Mouse (Mus musculus): ENCODE results near the gene Olfr353.

The Olfr353 gene

DNA sequence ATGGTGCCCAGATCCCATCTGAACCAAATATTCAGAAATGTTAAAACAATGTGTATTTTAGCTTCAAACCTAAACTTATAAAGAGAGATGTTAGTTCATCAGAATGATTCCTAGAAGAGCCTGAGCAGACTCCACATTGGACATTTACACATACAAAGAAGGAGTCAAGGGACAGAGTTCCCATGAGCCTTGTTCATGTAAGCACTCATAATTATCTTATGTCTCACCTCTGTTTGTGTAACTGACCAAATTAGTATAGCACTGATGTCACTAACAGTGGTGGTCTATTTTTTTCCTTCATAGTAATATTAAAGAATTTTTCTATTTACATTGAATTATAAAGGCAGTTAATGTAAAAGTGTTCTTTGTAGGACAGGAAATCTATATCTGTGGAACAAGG, at the start of gene Olfr353:
Gene Olfr353, minus strand, starts transcription at position 101 of the 400 bp plus-strand sequence.
- CTCF ChIA-PET = no interaction called here
- POLR2A ChIA-PET = no interaction called here

DNA sequence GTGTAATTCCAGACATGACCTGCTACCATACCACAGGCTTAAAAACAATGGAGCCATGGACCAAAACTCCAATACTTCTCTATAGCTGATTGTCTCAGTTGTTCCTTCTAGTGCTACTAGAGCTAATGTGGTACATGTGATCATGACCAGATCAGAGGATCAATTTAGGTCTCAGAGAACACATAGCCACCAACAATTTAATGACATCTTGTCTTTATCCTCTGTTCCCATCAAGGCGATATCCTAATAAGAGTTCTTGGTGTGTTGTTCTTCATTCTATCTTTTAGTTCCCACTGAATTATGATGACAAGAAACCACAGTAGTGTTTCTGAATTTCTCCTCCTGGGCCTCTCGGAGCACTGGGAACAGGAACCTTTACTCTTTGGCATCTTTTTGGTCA, 44.1 kb upstream of the Olfr353 start, which contains the start of gene Olfr356:
Gene Olfr356, plus strand, starts transcription at position 301 of the 400 bp plus-strand sequence.
- ChIA-PET POLR2A (no interaction called here), CTCF (no interaction called here)

DNA sequence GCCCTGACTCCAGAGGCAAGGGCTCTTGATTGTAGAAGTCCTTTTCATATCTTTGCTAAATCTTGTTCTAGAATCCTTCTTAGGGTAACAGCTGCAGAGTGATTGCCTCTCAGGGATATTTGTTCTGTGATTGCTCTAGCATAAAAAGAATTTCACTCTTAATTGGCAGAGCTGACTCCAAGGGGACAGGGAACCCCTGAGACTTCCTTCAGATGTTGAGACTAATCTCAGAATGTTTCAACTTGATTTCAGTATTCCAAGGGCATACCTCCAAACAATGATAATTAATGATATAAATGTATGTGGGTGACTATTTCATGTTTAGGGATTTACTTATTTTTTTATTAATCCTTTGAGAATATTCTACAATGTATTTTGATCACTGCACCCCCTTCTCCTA, 36.1 kb upstream of the Olfr353 start, which contains the start of gene Olfr355:
Gene Olfr355, minus strand, starts transcription at position 101 of the 400 bp plus-strand sequence.
- POLR2A ChIA-PET = no interaction called here
- CTCF ChIA-PET = no interaction called here

DNA sequence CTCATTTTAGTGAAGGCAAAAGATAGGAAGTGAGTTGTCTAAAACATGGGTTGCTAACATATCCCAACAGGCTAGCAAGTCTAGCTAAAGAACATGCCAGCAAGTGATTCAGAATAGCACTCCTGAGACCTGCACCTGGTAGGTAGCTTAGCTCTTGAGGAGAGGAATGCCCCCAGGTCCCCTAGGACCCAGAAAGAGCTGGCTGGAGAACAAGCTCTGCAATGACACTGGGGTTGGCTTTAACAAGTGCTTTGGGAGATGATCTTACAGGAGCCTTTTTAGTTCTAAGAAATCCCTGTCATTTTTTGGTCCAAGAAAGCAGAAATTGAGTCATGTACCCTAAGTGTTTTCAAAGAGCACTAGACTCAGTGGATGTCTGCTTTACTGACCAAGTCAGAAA, 12.6 kb upstream of the Olfr353 start, which contains the start of gene Olfr354:
Gene Olfr354, plus strand, starts transcription at position 301 of the 400 bp plus-strand sequence.
- CTCF ChIA-PET = no interaction called here
- POLR2A ChIA-PET = no interaction called here

DNA sequence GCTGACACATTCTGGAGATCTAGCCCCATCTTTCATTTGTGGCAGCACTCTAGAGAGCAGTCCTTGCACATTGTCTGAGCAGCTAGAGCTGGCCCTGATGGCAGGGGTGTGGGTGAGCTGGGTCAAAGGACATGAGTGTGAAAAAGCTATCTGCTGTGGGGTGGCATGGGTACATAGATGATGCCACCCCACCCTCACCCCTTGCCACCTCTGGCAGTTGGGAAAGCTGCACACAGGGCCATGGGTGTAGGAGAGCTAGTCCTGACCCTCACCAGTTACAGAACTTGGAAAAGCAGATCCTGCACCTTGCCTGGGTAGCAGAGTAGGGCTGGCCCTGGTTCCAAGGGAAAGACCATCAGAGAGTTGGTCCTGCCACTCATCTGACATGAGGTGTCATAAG, 4.4 kb upstream of the Olfr353 start:
- POLR2A ChIA-PET = no interaction called here
- CTCF ChIA-PET = no interaction called here

DNA sequence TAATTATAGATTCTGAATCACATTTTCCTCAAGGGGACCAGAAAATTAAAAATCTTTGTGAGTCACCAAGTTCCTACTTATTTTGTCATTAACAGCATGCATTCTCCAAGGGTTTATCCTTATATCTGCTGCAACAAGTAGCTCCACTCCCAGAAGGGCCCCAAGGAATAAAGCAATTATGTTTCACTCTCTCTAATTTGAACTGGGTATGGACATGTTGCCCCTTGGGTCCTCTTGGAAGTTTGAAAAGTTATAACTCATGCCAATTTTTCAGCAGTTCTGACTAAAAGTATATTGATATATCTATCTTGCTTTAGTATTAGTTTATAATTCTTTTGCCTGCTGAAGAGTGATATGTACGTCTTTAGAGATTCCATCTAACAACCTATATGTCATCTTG, 24.6 kb downstream of the Olfr353 start, which contains the start of gene Olfr352:
Gene Olfr352, plus strand, starts transcription at position 301 of the 400 bp plus-strand sequence.
- POLR2A ChIA-PET = no interaction called here

DNA sequence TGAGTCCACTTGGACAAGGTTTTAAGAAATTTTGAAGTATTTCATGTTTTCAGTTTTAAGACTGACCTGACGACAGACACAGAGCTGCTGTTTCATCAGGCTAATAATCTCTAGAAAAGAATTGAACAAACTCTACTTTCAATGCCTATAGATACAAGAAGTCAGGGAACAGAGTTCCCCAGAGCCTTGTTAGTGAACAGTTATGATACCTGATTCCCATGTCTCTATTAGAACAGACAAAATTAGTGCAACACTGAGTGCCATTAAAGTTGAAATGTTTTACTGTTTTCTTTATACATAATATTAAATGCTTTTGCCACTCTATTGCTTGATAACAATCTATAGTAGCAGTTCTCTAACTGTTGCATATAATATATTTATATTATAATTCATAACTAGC, 30.2 kb downstream of the Olfr353 start, which contains the start of gene Olfr351:
Gene Olfr351, minus strand, starts transcription at position 101 of the 400 bp plus-strand sequence.
- CTCF ChIA-PET = no interaction called here

More for the DNA sequence above, 24.6 kb downstream of the Olfr353 start, which contains the start of gene Olfr352:
- CTCF ChIA-PET = no interaction called here

DNA sequence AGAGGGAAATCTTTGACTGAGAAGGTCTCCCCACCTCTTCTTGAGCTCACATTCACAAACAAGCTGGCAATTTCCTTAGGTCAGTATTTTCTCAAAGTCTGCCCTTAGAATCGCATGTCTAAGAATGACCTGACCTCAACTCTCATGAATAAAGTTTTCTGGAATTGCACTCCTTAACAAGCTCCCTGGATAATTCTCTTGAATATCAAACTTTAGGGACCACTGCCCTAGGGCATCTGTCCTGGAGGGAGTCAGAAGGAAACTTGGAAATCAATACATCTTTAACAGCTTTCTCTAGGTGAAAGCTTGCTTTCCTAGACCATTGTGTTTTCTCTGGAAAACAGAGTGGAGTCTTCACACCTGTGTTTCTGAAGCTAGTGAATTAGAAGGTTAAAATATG, 46.7 kb downstream of the Olfr353 start, which contains the start of gene Olfr350:
Gene Olfr350, plus strand, starts transcription at position 301 of the 400 bp plus-strand sequence.
- ChIA-PET POLR2A (interaction anchor here in 1 of 4 experiments (0.5 kb wide), 1 partner anchor 1294 kb away, joined by 4 read pairs; no protein-coding TSS in a partner anchor), CTCF (interaction anchor here in 1 of 4 experiments (0.6 kb wide), 1 partner anchor 1909 kb away, joined by 6 read pairs; no protein-coding TSS in a partner anchor)

More for the DNA sequence above, 30.2 kb downstream of the Olfr353 start, which contains the start of gene Olfr351:
- POLR2A ChIA-PET = no interaction called here
